Mouse (Mus musculus) ES-Bruce4 (cell line): Measurements from ENCODE around the gene Rrn3.

Experiments
- CTCF ChIP-seq: IDR thresholded peaks from one replicate; pipeline ENCODE4 v1.8.1; 2011; ENCODE audit warnings: low read depth, low read length
- EP300 ChIP-seq: IDR thresholded peaks from 2 replicates; pipeline ENCODE4 v1.6.1; 2011; ENCODE audit warnings: low read depth, low read length; ENCODE audit not compliant: insufficient read depth

GRCm38 (mm10) chr16:13764519-13764918 is 16.0 kb upstream of the Rrn3 start:
- TF ChIP-seq CTCF (no peak), EP300 (no peak)
